Mouse (Mus musculus) liver, postnatal 0 days (tissue): ENCODE measurements around the gene Ints1. TPM values are rescaled to one million over a fixed set of nuclear protein-coding genes. Genes with fewer than 3 reads are reported as not detected.
"Not testable (repeated sequence)": the region's sequence is repeated elsewhere in the genome, so short reads cannot be mapped to it uniquely, and the experiment has no call there.

Experiments
- ATAC-seq: fragments of 200-750 bp; cut with Nextera tagmentation; 2 replicates; pipeline ENCODE4 v1.8.0; 2017; ENCODE audit warnings: mild to moderate bottlenecking, moderate library complexity
- DNase-seq: peaks from one replicate; pipeline ENCODE4 v3.0.0-alpha.2; 2016
- H3K27ac ChIP-seq: fragments of 300-500 bp; sonication (generic); 2 replicates; pipeline ENCODE4 v1.5.1; 2014; ENCODE audit warnings: antibody characterized with exemption, moderate library complexity, mild to moderate bottlenecking, low read depth
- H3K27me3 ChIP-seq: fragments of 300-500 bp; sonication (generic); 2 replicates; pipeline ENCODE4 v1.6.1; 2014; ENCODE audit warnings: low read length, control low read depth, mixed read lengths; ENCODE audit not compliant: insufficient read depth
- H3K36me3 ChIP-seq: fragments of 300-500 bp; sonication (generic); replicated peaks from 2 replicates; pipeline ENCODE4 v1.6.1; 2014; ENCODE audit warnings: mild to moderate bottlenecking, control low read depth, low read length, moderate library complexity, mixed read lengths; ENCODE audit not compliant: insufficient read depth
- H3K4me1 ChIP-seq: fragments of 300-500 bp; sonication (generic); 2 replicates; pipeline ENCODE4 v1.6.1; 2014; ENCODE audit warnings: antibody characterized with exemption, mild to moderate bottlenecking, control low read depth; ENCODE audit not compliant: insufficient read depth
- H3K4me2 ChIP-seq: fragments of 300-500 bp; sonication (generic); 2 replicates; pipeline ENCODE4 v1.6.1; 2014; ENCODE audit warnings: low read depth, mild to moderate bottlenecking, low read length, moderate library complexity, mixed read lengths
- H3K4me3 ChIP-seq: fragments of 300-500 bp; sonication (generic); 2 replicates; pipeline ENCODE4 v1.5.1; 2014; ENCODE audit warnings: low read depth, low read length
- H3K9ac ChIP-seq: fragments of 300-500 bp; sonication (generic); replicated peaks from 2 replicates; pipeline ENCODE4 v1.6.1; 2014; ENCODE audit warnings: mild to moderate bottlenecking, moderate library complexity
- H3K9me3 ChIP-seq: fragments of 300-500 bp; sonication (generic); 2 replicates; pipeline ENCODE4 v1.6.1; 2016; ENCODE audit warnings: mild to moderate bottlenecking, control low read depth, low read length, mixed read lengths
- CTCF ChIP-seq: sonication (generic); IDR thresholded peaks from 2 replicates; pipeline ENCODE4 v1.5.1; 2016; ENCODE audit warnings: antibody characterized with exemption, low read depth
- EP300 ChIP-seq: IDR thresholded peaks from 2 replicates; pipeline ENCODE4 v1.6.1; 2016; ENCODE audit warnings: antibody characterized with exemption, low read depth, mild to moderate bottlenecking
- WGBS: fragments of 180-500 bp; shearing (Covaris S2); extraction: QIAGEN DNeasy Blood & Tissue Kit; methylation state at CpG from one replicate; pipeline ENCODE4 v1.1.7; 2014; ENCODE audit not compliant: insufficient replicate concordance; 5-methylcytosine and 5-hydroxymethylcytosine counted together
- polyA plus RNA-seq: library from polyadenylated mRNA; unstranded; fragments of >200 nt; fragmentation: Nextera tagmentation; extraction: Ambion mirVana; gene quantifications from 2 replicates; pipeline ENCODE4 v1.2.1, GENCODE M21; 2015

Ints1 gene
- polyA plus RNA-seq, 1 experiment from 2014 or later: 6.4 TPM

DNA sequence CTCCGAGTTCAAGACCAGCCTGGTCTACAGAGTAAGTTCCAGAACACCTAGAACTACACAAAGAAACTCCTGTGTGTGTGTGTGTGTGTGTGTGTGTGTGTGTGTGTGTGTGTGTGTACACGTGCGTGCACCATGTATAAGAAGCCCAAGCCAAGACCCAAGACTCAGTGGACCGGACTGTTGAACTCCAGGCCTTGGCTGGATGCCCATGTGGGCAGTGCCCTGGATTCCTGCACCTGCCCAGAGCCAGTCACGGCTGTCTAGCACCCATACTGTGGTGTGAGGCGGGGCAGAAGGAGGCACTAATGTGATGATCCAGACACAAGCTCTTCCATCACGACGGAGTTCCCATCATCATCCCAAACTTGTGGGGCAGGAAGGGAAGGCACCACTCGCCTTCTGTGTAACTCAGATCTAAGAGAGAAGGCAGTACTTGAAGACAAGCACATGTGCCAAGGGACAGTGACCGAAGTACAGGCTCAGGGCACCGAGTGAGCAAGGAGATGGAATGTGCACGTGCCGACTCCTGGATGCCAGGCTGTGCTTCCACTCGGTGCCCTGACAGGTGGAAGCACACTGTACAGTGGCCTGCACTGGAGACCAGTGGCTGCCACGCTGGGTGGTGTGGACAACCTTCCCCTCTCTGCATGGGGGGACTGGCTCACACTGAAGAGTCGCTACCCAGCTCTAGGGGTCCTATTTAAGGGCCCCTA lies 25.9 kb downstream of the Ints1 start:
- H3K4me1 ChIP-seq: no peaks in the 10 kb centered on the region
- H3K36me3 ChIP-seq: peaks cover 14% of the 10 kb centered on the region; the same call in 1 of the 2 replicates
- TF ChIP-seq EP300 (no peak), CTCF (no peak)
- no peaks in the 10 kb centered on the region for H3K9me3 ChIP-seq
- no peak overlapping the region for H3K27ac ChIP-seq
- DNase-seq: no peak
- no peak overlapping the region for H3K4me3 ChIP-seq
- H3K9ac ChIP-seq: no peak overlapping the region
- 82% methylated on average over 15 of the region's 16 CpGs for WGBS
- H3K27me3 ChIP-seq: no peaks in the 10 kb centered on the region
- ATAC-seq: no peak
- no peak overlapping the region for H3K4me2 ChIP-seq

DNA sequence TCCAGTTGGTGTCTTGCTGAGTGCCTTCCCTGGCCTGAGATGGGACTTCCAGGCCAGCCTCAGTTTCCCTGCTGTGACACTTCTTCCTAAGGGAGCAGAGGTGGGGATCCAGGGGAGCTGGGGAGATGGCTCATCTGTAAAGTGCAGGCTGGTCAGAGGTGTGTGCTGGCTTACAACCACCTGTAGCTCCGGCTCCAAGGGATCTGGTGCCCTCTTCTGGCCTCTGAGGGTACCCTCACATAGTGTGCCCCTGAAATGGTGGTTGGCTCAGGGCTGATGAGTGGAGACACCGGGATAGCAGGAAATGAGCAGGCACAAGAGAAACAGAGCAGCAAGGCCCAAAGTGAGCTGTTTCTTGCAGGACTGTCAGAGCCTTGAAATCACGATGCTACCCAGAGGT lies 29.7 kb downstream of the Ints1 start:
- peaks cover 6% of the 10 kb centered on the region for H3K4me1 ChIP-seq
- no peak overlapping the region for H3K9ac ChIP-seq
- H3K4me2 ChIP-seq: no peak overlapping the region
- H3K27me3 ChIP-seq: no peaks in the 10 kb centered on the region
- H3K4me3 ChIP-seq: no peak overlapping the region
- WGBS: 8% methylated on average over 3 of the region's 3 CpGs
- no peak overlapping the region for H3K27ac ChIP-seq
- TF ChIP-seq EP300: no peak
- TF ChIP-seq CTCF: peak; percentile 96
- H3K36me3 ChIP-seq: peaks cover 3% of the 10 kb centered on the region; the same call in 1 of the 2 replicates
- ATAC-seq (peak; percentile 85), DNase-seq (peak; percentile 80)
- H3K9me3 ChIP-seq: no peaks in the 10 kb centered on the region

DNA sequence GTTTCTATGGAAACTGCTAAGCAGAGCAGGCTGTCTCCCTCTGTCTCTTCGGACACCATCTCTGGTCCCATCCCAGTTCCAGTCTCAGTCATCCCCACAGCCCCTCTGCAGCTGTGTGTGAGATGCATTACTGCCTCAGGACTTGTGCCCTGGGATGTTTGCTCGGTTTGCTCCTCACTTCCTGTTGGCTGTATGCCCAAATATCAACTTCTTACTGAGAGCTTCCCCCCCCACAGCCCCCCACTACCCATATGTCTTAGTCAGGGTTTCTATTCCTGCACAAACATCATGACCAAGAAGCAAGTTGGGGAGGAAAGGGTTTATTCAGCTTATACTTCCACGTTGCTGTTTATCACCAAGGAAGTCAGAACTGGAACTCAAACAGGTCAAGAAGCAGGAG lies 32.8 kb downstream of the Ints1 start:
- not testable (repeated sequence) for H3K4me2 ChIP-seq, H3K4me3 ChIP-seq, H3K27me3 ChIP-seq, ATAC-seq, H3K27ac ChIP-seq, H3K9ac ChIP-seq, H3K9me3 ChIP-seq, H3K36me3 ChIP-seq, DNase-seq
- H3K4me1 ChIP-seq: peaks cover 14% of the 10 kb centered on the region
- 42% methylated on average over 3 of the region's 3 CpGs for WGBS

DNA sequence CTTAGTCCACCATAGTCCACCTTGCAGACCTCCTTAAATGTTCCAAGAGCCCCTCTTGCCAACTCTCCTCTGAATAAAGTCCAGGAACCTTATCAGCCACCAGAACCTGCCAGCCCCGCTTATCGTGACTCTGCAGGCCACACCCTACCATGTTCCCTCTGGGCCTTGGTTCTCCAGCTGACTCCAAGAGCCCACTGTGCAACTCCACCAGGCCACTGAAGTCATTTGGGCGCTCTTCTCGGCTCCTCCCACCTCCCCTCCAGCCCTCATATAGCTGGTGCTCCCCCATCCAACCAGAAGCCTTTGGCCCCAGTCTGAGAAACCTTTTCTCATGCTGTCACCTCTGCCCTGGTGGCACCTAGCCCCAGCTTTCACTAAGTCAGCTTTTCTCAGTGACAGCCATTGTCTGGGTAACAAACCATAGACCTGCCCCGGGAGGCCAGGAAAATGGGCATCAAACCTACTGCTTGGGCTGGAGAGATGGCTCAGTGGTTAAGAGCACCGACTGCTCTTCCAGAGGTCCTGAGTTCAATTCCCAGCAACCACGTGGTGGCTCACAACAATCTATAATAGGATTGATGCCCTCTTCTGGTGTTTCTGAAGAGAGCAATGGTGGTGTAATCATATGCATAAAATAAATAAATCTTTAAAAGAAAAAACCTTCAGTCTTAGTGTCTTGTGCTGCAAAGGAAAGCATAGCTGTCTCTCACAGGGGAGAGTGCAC lies 36.7 kb downstream of the Ints1 start:
- Histone ChIP-seq H3K27me3 (no peaks in the 10 kb centered on the region), H3K4me2 (peak overlapping the region; percentile 62), H3K4me1 (peaks cover 41% of the 10 kb centered on the region), H3K27ac (peak overlapping the region; percentile 92), H3K9me3 (no peaks in the 10 kb centered on the region), H3K4me3 (no peak overlapping the region), H3K9ac (peak overlapping the region; percentile 61; the same call in 1 of the 2 replicates), H3K36me3 (no peaks in the 10 kb centered on the region)
- DNase-seq (peak; percentile 83), ATAC-seq (peak; percentile 73)
- WGBS: 48% methylated on average over 7 of the region's 7 CpGs
- TF ChIP-seq EP300 (peak; percentile 98), CTCF (0 out of 2 replicates have a peak, but pooled peaks have one; percentile 11)

DNA sequence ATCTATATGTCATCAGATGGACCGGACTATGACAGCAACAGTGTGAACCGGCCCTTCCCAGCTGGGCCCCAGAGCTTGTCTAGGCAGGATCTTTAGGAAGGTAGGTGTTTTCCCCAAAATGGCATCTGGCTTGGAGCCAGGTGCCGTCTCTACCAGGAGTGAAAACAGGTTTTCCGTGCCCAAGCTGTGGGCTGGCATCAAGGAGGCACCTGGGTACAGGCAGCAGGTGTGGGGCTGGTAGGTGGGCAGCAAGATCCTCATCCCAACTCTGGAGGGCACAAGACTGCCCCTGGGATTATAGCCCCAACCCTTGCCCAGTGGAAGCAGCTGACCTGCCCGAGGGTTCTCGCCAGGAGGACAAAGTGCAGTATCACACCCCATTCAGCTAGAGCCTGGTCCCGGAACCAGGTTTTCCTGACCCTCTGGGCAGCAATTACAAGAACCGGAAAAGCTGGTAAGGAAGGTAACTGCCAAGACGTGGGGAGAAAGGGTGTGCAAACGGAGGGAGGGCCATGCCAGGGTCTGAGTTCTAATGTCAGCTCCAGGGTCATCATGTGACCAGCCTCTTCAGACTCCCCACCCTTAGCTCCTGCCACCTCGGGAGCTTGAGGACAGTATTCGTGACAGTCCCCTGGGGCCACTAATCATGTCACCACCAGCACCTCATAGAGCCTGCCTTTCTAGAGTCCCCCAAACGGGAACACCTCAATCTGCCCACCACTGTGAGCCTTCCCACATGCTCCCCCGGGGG lies 37.5 kb downstream of the Ints1 start:
- TF ChIP-seq EP300: no peak
- TF ChIP-seq CTCF: 0 out of 2 replicates have a peak, but pooled peaks have one; percentile 3
- peak overlapping the region; percentile 61 for H3K9ac ChIP-seq
- H3K4me1 ChIP-seq: peaks cover 48% of the 10 kb centered on the region
- H3K36me3 ChIP-seq: no peaks in the 10 kb centered on the region
- 58% methylated on average over 14 of the region's 14 CpGs for WGBS
- peak overlapping the region; percentile 92 for H3K27ac ChIP-seq
- H3K4me3 ChIP-seq: no peak overlapping the region
- DNase-seq (no peak), ATAC-seq (peak; percentile 51)
- H3K9me3 ChIP-seq: no peaks in the 10 kb centered on the region
- H3K27me3 ChIP-seq: no peaks in the 10 kb centered on the region
- H3K4me2 ChIP-seq: peak overlapping the region; percentile 62

DNA sequence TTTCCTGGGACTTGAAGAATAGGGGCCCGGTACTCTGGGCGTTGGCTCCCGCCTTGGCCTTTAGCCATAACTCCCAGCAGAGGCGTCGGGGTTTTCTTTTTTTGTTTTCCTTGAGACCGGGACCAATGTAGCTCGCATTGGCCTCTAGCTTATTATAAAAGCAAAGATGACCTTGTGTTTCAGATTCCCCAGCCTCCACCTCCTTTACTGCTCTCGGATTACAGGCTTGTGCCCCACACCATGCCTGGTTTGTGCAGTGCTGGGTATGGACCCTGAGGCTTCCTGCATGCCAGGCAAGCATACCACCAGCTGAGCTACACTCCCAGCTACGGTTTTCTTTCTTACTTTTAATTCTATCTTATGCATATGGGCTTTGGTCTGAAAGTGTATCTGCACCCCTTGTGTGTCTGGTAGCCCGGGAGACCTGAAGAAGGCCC lies 39.0 kb downstream of the Ints1 start:
- Histone ChIP-seq H3K4me2 (peak overlapping the region; percentile 37), H3K4me1 (peaks cover 52% of the 10 kb centered on the region), H3K4me3 (0 out of 2 replicates have a peak overlapping the region, but pooled peaks have one; percentile 1), H3K27me3 (no peaks in the 10 kb centered on the region), H3K9ac (no peak overlapping the region), H3K27ac (peak overlapping the region; percentile 92), H3K36me3 (no peaks in the 10 kb centered on the region), H3K9me3 (no peaks in the 10 kb centered on the region)
- TF ChIP-seq EP300 (no peak; the same call in 1 of the 2 replicates), CTCF (no peak)
- DNase-seq (no peak), ATAC-seq (no peak)
- WGBS: 10% methylated on average over 10 of the region's 10 CpGs
